ENCODE assay signal across 12 mouse cellular contexts in the genomic region with DNA sequence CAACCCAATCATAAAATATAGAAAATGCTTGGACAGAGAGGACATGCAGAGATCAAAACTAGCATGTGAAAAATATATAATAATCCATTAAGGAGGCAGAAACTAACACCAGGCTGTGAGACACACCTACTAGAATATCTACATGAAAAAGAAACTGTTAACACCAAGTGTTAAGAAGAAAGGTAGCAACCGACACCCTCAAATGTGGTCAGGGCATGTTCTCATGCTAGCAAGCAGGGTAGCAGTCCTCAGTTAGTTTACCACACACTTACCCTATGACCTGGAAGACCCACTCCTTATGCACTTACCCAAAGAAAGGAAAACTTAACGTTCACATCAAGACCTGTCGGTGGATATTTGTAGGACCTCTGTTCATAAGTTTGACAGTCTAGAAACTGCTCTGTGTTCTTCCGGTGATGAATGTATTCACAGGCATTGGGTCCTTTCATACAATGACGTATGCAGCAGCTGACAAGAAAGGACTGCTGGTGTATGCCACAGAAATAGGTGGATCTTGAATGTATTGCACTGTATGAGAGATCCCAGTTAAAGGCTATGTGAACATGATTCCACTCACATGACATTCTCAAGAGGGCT. TPM values are rescaled to one million over a fixed set of nuclear protein-coding genes. Genes with fewer than 3 reads are reported as not detected.
DNase-seq lines count a peak whose midpoint lies in the region; ATAC-seq and TF ChIP-seq lines count a peak whose summit lies in the region.
"Had no signal": no experiment of that assay in that cellular context is flagged by ENCODE, and none has a peak within 500 bp of the region (broad histone marks: within the 10 kb centered on the region; RNA-seq: fewer than 3 reads in every experiment).

A gene (minus strand): TSS at position 399 of the 597 bp plus-strand sequence.

- no peak within 1 kb of the TSS for H3K27ac ChIP-seq in layer of hippocampus, adult 2 months
- H3K27ac ChIP-seq in neural tube, embryonic 15.5 days (replicated peaks) = no peak within 1 kb of the TSS
- H3K27ac ChIP-seq: limb, embryonic 15.5 days had no signal

- no peak within 1 kb of the TSS for H3K4me2 ChIP-seq in neural tube, embryonic 15.5 days
- H3K4me2 ChIP-seq: limb, embryonic 15.5 days had no signal

- no peak for ATAC-seq in neural tube, embryonic 15.5 days (ENCODE audit: low FRiP score)
- no peak for ATAC-seq in megakaryocyte progenitor cell, adult 5-6 weeks (replicated peaks; ENCODE audit: poor library complexity)

- no peaks in the 10 kb centered on the region for H3K9me3 ChIP-seq in neural tube, embryonic 15.5 days (replicated peaks)
- H3K9me3 ChIP-seq: limb, embryonic 15.5 days had no signal

- H3K4me1 ChIP-seq in neural tube, embryonic 15.5 days = no peaks in the 10 kb centered on the region
- H3K4me1 ChIP-seq: limb, embryonic 15.5 days had no signal

- whole genome bisulfite sequencing in neural tube, embryonic 15.5 days = 86% methylated on average over 5 of the region's 5 CpGs

- H3K27me3 ChIP-seq in neural tube, embryonic 15.5 days (replicated peaks) = no peaks in the 10 kb centered on the region

- no peak for TF ChIP-seq CTCF in layer of hippocampus, adult 2 months (conservative IDR thresholded peaks at IDR 0.05)

- no peak within 1 kb of the TSS for H3K9ac ChIP-seq in neural tube, embryonic 15.5 days (replicated peaks)
- H3K9ac ChIP-seq: limb, embryonic 15.5 days had no signal

- DNase-seq in layer of hippocampus, adult 2 months (ENCODE audit: low spot score in 2 of 2) = no peak
- no peak for DNase-seq in layer of hippocampus, adult 11-12 months (ENCODE audit: low spot score)
- DNase-seq in adrenal gland, postnatal 25 days = no peak
- DNase-seq in layer of hippocampus, postnatal 14 days (ENCODE audit: low spot score in 2 of 2) = no peak
- no peak for DNase-seq in lung, postnatal 10 days
- DNase-seq in gastrocnemius, postnatal 10 days = no peak
- DNase-seq: right cerebral cortex, adult 18-20 months had no signal

- no peaks in the 10 kb centered on the region for H3K36me3 ChIP-seq in neural tube, embryonic 15.5 days
- H3K36me3 ChIP-seq: limb, embryonic 15.5 days had no signal

- H3K4me3 ChIP-seq in layer of hippocampus, adult 2 months = no peak within 1 kb of the TSS
- H3K4me3 ChIP-seq in neural tube, embryonic 15.5 days (replicated peaks) = no peak within 1 kb of the TSS
- H3K4me3 ChIP-seq: erythroblast, embryonic 14.5 days; limb, embryonic 15.5 days had no signal

RNA-seq across cellular contexts. Expression of the gene that starts here (rescaled TPM):
- 100 to 1,000 TPM; 226 to 238 TPM for total RNA-seq in layer of hippocampus, adult 2 months (2021)
- 17.4 and 24.3 TPM in 2 replicates for total RNA-seq in adrenal gland, postnatal 25 days (2021)
- 100 to 1,000 TPM; 198 to 199 TPM for total RNA-seq in layer of hippocampus, postnatal 14 days (2021)
- polyA plus RNA-seq in neural tube, embryonic 15.5 days (2015; fragmentation: Nextera tagmentation; extraction: Ambion mirVana) = 22.5 and 27.3 TPM in 2 replicates
- not detected in 2 replicates for total RNA-seq in megakaryocyte progenitor cell, adult 5-6 weeks (2015)
- total RNA-seq in megakaryocyte progenitor cell, adult 5-6 weeks (2017) = not detected in 2 replicates
- 1 to 10 TPM; 3.1 to 3.7 TPM for total RNA-seq in gastrocnemius, postnatal 10 days (2021)
- total RNA-seq: hematopoietic stem cell, adult 5-6 weeks had no signal
- polyA plus RNA-seq: erythroblast, embryonic 14.5 days had no signal

Comparison
In these comparisons a context has a peak if more than half of its experiments do, and no peak if none do; other contexts are left out.
1. RNA of the gene that starts here (total RNA-seq): 226 to 238 TPM in layer of hippocampus, adult 2 months, 198 to 199 TPM in layer of hippocampus, postnatal 14 days, 17.4 to 24.3 TPM in adrenal gland, postnatal 25 days and 3.1 to 3.7 TPM in gastrocnemius, postnatal 10 days; not detected in megakaryocyte progenitor cell, adult 5-6 weeks; every median in the first group is over 4 times any median in the second.